Mouse (Mus musculus): ENCODE measurements at regions not wholly inside any gene's neighbourhood (a gene's known extent, or its start where the extent isn't known, plus 50 kb on each side); places are given as distances from the start of the nearest gene placed in this dataset.

GRCm38 (mm10) chr2:161215736-161216135 is 106.9 kb upstream of the Chd6 start:
- 60% methylated on average over 8 of the region's 8 CpGs for WGBS (ENCODE audit: insufficient replicate concordance)
- H3K9me3 ChIP-seq (replicated peaks): no peaks in the 10 kb centered on the region
- H3K27ac ChIP-seq: no peak overlapping the region
- ATAC-seq: no peak
- H3K9ac ChIP-seq: no peak overlapping the region
- H3K27me3 ChIP-seq (replicated peaks): no peaks in the 10 kb centered on the region
- no peak overlapping the region for H3K4me3 ChIP-seq
- H3K4me2 ChIP-seq: no peak overlapping the region
- no peaks in the 10 kb centered on the region for H3K4me1 ChIP-seq
- no peaks in the 10 kb centered on the region for H3K36me3 ChIP-seq

- H3K36me3 ChIP-seq: no peaks in the 10 kb centered on the region
- H3K9ac ChIP-seq: no peak overlapping the region
- H3K27ac ChIP-seq: no peak overlapping the region
- H3K9me3 ChIP-seq (replicated peaks): no peaks in the 10 kb centered on the region
- WGBS (ENCODE audit: insufficient replicate concordance): 26% methylated on average over 15 of the region's 15 CpGs
- H3K4me2 ChIP-seq: no peak overlapping the region
- no peaks in the 10 kb centered on the region for H3K4me1 ChIP-seq
- H3K27me3 ChIP-seq (replicated peaks): no peaks in the 10 kb centered on the region
- no peak overlapping the region for H3K4me3 ChIP-seq
- ATAC-seq: no peak
These were observed 106.0 kb upstream of the Chd6 start for GRCm38 (mm10) chr2:161214681-161215458.

DNA sequence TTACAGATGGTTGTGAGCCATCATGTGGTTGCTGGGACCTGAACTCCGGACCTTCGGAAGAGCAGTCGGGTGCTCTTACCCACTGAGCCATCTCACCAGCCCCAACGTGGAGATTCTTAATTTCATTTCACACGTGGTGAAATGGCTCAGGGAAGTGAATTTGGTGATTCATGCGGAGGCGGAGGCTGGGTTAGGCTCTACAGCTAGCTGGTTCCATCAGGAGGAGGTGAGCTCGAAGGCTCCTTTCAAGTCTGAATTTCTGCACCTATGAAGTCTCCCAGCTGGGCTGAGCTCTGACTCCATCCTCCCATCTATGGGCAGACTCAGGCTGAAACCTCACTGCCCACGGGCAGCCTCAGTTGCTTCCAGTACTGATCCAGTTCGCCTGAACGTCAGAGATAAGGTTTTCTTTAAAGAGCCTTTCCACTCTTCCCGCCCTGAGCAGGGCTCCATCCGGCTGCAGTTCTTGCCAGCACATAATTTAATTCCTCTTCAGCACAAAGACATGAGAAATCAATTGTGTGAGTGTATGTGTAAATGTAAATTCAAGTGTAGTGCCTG is 103.5 kb upstream of the Chd6 start:
- no peaks in the 10 kb centered on the region for H3K4me1 ChIP-seq
- no peak for ATAC-seq
- WGBS (ENCODE audit: insufficient replicate concordance): 60% methylated on average over 13 of the region's 13 CpGs
- H3K9ac ChIP-seq: no peak overlapping the region
- no peaks in the 10 kb centered on the region for H3K27me3 ChIP-seq (replicated peaks)
- H3K4me3 ChIP-seq: no peak overlapping the region
- H3K9me3 ChIP-seq (replicated peaks): no peaks in the 10 kb centered on the region
- no peak overlapping the region for H3K4me2 ChIP-seq
- no peaks in the 10 kb centered on the region for H3K36me3 ChIP-seq
- H3K27ac ChIP-seq: no peak overlapping the region

- 78% methylated on average over 7 of the region's 7 CpGs for WGBS (ENCODE audit: insufficient replicate concordance)
- ATAC-seq: no peak
- H3K4me2 ChIP-seq: no peak overlapping the region
- no peaks in the 10 kb centered on the region for H3K4me1 ChIP-seq
- H3K9me3 ChIP-seq (replicated peaks): no peaks in the 10 kb centered on the region
- no peaks in the 10 kb centered on the region for H3K36me3 ChIP-seq
- no peak overlapping the region for H3K9ac ChIP-seq
- no peak overlapping the region for H3K27ac ChIP-seq
- H3K27me3 ChIP-seq (replicated peaks): no peaks in the 10 kb centered on the region
- no peak overlapping the region for H3K4me3 ChIP-seq
These were observed 88.0 kb upstream of the Chd6 start for GRCm38 (mm10) chr2:161196713-161197372.

- Histone ChIP-seq H3K36me3 (no peaks in the 10 kb centered on the region), H3K4me2 (no peak overlapping the region), H3K27ac (no peak overlapping the region), H3K9ac (no peak overlapping the region), H3K9me3 (replicated peaks) (no peaks in the 10 kb centered on the region), H3K27me3 (replicated peaks) (no peaks in the 10 kb centered on the region), H3K4me1 (no peaks in the 10 kb centered on the region), H3K4me3 (no peak overlapping the region)
- ATAC-seq: no peak
- 70% methylated on average over 1 of the region's 1 CpGs for WGBS (ENCODE audit: insufficient replicate concordance)
These were observed 78.6 kb upstream of the Chd6 start for GRCm38 (mm10) chr2:161187516-161187915.

- Histone ChIP-seq H3K9me3 (replicated peaks) (no peaks in the 10 kb centered on the region), H3K9ac (no peak overlapping the region), H3K4me1 (no peaks in the 10 kb centered on the region), H3K27me3 (replicated peaks) (no peaks in the 10 kb centered on the region), H3K4me2 (no peak overlapping the region), H3K36me3 (no peaks in the 10 kb centered on the region), H3K27ac (no peak overlapping the region), H3K4me3 (no peak overlapping the region)
- no peak for ATAC-seq
These were observed 76.2 kb upstream of the Chd6 start for GRCm38 (mm10) chr2:161185122-161185521.

- Histone ChIP-seq H3K9me3 (replicated peaks) (no peaks in the 10 kb centered on the region), H3K4me2 (peak overlapping the region; percentile 58), H3K9ac (0 out of 2 replicates have a peak overlapping the region, but pooled peaks have one; percentile 6), H3K4me3 (peak overlapping the region; percentile 46), H3K27me3 (replicated peaks) (no peaks in the 10 kb centered on the region), H3K36me3 (no peaks in the 10 kb centered on the region), H3K4me1 (no peaks in the 10 kb centered on the region), H3K27ac (no peak overlapping the region)
- ATAC-seq: peak; percentile 30
- 4% methylated on average over 20 of the region's 20 CpGs for WGBS (ENCODE audit: insufficient replicate concordance)
These were observed 68.6 kb upstream of the Chd6 start for GRCm38 (mm10) chr2:161177355-161178021.

DNA sequence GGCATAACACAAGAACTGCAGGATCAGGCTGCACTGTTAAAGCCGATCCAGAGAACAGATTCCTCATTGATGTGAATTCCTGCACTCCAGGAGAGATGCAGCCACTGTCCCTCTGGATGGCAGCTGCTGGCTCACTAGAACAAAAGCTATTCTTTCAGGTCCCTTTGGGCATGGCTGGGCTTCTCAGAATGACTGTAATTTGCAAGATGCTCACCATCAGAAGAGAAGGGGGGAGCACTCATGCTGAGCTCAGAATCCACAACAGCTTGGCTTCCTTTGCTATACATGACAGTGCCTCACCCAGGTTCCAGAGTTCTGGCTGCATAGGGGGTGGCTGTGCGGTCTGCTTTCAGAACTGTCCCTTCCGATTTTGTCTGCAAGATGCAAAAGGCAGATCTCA is 57.8 kb upstream of the Chd6 start:
- H3K9me3 ChIP-seq (replicated peaks): no peaks in the 10 kb centered on the region
- no peaks in the 10 kb centered on the region for H3K36me3 ChIP-seq
- no peak overlapping the region for H3K4me2 ChIP-seq
- WGBS (ENCODE audit: insufficient replicate concordance): 48% methylated on average over 3 of the region's 3 CpGs
- H3K9ac ChIP-seq: no peak overlapping the region
- no peak overlapping the region for H3K27ac ChIP-seq
- ATAC-seq: no peak
- no peaks in the 10 kb centered on the region for H3K4me1 ChIP-seq
- no peaks in the 10 kb centered on the region for H3K27me3 ChIP-seq (replicated peaks)
- H3K4me3 ChIP-seq: no peak overlapping the region

GRCm38 (mm10) chr2:161165495-161165894 is 56.6 kb upstream of the Chd6 start:
- Histone ChIP-seq H3K9ac (no peak overlapping the region), H3K4me2 (no peak overlapping the region), H3K27ac (no peak overlapping the region), H3K9me3 (replicated peaks) (no peaks in the 10 kb centered on the region), H3K4me3 (no peak overlapping the region), H3K27me3 (replicated peaks) (no peaks in the 10 kb centered on the region), H3K36me3 (no peaks in the 10 kb centered on the region), H3K4me1 (no peaks in the 10 kb centered on the region)
- no peak for ATAC-seq
- WGBS (ENCODE audit: insufficient replicate concordance): 61% methylated on average over 3 of the region's 3 CpGs

GRCm38 (mm10) chr2:161164320-161164719 is 55.4 kb upstream of the Chd6 start:
- H3K4me1 ChIP-seq: no peaks in the 10 kb centered on the region
- H3K9me3 ChIP-seq (replicated peaks): no peaks in the 10 kb centered on the region
- no peak overlapping the region for H3K4me2 ChIP-seq
- H3K36me3 ChIP-seq: no peaks in the 10 kb centered on the region
- ATAC-seq: no peak
- no peak overlapping the region for H3K4me3 ChIP-seq
- no peaks in the 10 kb centered on the region for H3K27me3 ChIP-seq (replicated peaks)
- WGBS (ENCODE audit: insufficient replicate concordance): 36% methylated on average over 5 of the region's 5 CpGs
- no peak overlapping the region for H3K27ac ChIP-seq
- no peak overlapping the region for H3K9ac ChIP-seq

Measured in liver, embryonic 12.5 days (tissue).